Mouse (Mus musculus) adrenal gland, postnatal 10 days (tissue): ENCODE measurements around the gene Chad. TPM values are rescaled to one million over a fixed set of nuclear protein-coding genes. Genes with fewer than 3 reads are reported as not detected.
A peak's percentile ranks its signal among the peaks of the same experiment; 100 is the strongest.

Source experiments
- DNase-seq: peaks from one replicate; pipeline ENCODE4 v3.0.0; 2021; ENCODE audit warnings: mixed read lengths
- total RNA-seq, 2 experiments: library from RNA; stranded (reverse); gene quantifications; 2 replicates each; pipeline ENCODE4 v1.2.3; 2021

Gene Chad
- total RNA-seq, 2 experiments from 2014 or later = 0.39 to 2.9 TPM

DNA sequence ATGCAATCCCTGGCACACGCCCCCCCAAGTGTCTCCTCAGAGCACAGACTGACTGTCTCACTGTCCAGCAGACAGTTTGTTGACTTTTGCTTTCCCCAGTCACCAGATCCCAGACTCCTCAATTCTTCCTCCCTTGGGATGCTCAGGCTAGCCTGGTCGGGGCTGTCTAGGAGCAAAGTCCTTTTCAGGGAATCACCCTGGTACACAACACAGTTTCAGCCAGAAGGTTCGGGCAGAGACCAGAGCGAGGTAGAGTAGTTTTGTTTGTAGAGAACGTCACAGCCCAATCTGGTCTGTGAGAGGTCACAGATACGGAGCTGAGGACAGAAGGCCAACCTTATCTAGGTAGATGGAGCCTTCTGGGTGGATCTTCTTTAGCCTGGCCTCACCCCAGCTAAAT is 1.7 kb downstream of the Chad start:
- no peak for DNase-seq

DNA sequence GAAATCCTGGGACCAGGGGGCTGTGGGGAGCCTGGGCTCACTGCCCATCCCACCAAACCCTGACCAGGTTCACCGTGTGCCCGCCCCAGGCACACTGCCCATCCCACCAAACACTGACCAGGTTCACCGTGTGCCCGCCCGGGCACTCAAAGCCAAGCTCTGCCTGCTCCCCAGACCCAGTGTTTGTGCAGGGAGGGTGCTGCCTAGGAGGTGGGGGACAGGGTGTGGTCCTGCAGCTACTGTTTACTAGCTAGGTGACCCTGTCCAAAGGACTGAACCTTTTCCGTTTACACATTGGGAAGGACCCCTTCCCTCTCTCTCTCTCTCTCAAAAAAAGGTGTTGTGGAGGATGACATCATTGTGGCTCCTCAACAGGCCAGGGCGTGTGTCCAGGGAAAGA is 2.5 kb downstream of the Chad start:
- no peak for DNase-seq

- DNase-seq = peak; percentile 48
Observed at GRCm38 (mm10) chr11:94570612-94571011, 5.8 kb downstream of the Chad start.

DNA sequence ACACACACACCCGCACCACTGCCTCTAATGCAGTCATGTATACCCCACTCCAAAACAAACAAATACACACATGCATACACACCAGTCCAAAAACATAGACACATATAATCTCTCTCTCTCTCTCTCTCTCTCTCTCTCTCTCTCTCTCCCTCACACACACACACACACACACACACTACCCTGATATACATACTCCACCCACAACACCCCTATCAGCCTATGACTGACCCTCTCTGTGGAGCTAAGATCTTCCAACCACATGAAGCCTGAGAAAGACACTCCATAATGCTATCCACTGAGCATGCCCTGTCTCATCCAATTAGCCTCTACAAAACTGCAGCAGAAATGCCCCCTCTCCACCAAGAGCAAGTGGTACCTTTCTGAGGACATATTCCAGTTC is 7.0 kb downstream of the Chad start:
- DNase-seq = no peak

- DNase-seq = no peak
Observed at GRCm38 (mm10) chr11:94574560-94574959, 9.7 kb downstream of the Chad start.

DNA sequence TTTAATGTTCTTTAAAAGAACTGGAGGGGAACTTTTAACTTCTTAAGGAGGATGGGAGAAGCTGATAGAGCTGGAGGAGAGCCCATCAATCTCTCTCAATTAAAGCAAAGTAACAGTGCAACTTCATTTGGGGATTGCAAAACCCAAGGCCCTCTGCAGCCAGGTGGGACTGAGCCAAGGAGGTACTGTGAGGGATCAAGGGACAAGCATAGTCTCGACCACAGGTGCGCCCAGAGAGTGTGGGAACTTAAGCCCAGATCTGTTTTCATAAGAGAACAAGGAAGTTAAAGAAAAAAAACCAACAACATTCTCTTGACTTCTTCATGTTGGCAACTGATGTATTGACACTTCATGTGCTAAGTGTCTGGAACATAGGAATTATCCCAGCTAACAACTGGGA is 10.2 kb downstream of the Chad start:
- DNase-seq = no peak

GRCm38 (mm10) chr11:94576361-94576760 is 11.5 kb downstream of the Chad start:
- no peak for DNase-seq

DNA sequence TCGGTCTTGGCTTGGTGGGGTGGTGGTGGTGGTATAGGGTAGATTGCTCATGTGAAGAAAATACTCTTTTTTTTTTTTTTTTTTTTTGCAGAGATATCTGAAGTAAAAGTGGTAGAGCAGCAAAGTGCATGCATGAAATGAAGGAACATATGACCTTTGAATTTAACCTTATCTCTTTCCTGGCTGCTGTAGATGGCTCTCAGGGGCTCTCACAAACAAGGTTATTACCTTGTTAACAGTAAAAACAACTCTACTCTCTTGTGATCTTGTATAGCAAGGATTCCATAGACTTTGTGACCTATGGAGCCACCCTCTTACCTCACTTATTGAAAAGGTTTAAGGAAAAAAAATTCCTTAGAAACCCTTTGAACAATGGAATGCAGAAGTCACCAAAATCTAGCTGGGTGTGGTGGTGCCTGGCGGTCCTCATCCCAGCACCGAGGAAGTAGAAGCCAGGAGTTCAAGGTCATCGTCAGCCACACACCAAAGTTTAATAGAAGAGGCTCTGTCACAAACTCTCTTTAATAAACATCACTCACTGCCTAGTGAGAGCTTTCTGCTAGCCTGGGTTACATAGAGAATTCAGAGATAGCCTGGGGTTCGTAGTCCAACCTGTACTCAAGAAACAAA is 15.4 kb downstream of the Chad start:
- DNase-seq = no peak

DNA sequence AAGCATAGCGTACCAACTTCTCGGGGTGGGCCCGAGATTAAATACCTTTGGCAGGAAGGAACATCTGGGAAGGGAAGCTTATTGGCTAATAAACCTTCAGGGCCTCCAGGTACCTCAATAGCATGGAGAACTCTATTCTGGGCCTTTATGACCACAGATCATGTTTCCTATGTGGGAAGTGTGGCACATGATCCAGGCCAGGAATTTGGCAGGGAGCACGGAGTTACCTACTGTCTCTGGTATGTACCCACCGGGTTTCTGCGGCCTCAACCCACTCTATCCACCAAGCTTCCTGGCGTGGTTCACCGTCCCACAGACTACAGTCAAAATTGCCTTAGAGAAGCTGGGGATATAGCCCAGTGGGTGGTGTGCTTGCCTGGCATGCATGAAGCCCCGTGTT is 20.2 kb downstream of the Chad start:
- DNase-seq = no peak

DNA sequence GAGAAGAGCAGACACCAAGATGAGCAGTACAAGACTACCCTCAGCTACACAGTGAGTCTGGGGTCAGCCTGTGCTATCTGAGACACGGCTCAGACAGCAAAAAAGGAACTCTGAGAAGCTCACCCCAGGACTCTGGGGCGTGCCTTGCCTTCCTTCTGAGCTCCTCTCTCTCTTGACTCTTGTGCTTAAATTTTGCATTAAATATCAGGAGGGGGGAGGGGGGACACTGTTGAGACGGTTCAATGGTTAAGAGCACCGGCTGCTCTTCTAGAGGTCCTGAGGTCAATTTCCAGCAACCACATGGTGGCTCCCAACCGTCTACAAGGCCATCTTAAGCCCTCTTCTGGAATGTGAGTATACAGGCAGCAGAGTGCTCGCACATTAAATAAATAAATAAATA is 22.7 kb downstream of the Chad start:
- no peak for DNase-seq

- peak; percentile 27 for DNase-seq
Observed at GRCm38 (mm10) chr11:94596311-94596852, 31.5 kb downstream of the Chad start.

- DNase-seq = peak; percentile 90
Observed at GRCm38 (mm10) chr11:94597319-94597718, 32.5 kb downstream of the Chad start.

DNA sequence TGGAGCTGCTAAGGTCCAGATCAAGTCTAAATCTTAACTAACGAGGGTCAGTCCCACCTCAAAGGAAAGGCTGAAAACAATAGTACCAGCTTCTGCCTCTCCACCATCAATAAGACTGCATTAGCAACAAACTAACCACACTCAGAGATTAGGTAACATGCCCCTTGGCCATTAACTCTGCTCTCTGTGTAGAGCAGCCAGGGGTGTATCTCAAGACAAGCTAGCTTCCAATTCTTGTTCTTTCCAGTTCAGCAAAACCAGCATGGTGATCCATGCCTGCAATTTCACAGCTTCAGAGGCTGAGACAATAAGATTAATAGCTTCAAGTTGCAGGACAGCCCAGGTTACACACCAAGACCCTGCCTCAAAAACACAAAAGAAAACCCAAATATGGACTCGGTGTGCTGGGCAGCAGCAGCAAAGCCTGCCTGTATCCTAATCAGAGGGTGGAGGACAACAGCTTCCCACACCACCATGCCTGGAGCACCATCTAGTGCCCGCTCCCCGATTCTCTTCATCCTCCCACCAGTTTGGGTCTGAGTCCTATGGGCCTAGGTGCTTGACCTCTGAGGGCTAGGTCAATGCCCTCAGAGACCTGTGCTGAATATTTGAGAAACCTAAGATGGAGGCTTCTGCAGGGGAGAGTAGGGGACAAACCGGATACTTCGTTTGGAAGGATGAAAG is 33.7 kb downstream of the Chad start:
- no peak for DNase-seq

- DNase-seq = no peak
Observed at GRCm38 (mm10) chr11:94600447-94600846, 35.6 kb downstream of the Chad start.

- DNase-seq = peak; percentile 90
Observed at GRCm38 (mm10) chr11:94601321-94602281, 36.8 kb downstream of the Chad start, which contains the start of gene Acsf2. Gene Acsf2 (minus strand): TSS chr11:94601871.

DNA sequence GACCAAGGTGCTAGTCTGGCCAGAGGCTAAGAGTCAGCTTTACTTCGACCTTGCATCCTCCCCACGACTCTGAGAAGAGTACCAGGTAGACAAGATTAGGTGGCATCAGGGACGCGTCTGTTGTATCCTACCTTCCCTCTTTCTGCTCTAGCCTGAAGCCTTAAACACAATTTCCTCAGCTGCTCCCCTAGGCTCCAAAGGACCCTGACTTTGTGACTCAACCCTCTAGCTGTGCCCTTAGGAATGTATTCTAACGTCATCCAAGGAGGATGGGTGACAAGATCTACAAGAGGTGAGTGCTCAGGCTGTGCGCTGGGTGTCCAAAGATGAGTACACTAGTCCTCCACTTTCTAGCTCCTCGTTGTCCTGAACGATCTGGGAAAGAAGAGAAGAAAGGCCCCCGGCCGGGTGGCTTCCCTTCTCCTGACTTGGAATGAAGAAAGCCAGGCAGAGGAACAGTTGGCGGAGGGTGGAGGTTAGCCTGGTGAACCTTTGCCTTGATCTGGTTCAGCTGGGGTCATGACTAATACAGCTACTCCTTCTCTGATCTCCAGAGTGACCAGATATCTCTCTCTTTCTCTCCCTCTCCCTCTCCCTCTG is 37.6 kb downstream of the Chad start:
- peak; percentile 32 for DNase-seq

GRCm38 (mm10) chr11:94610744-94611740 is 46.2 kb downstream of the Chad start:
- DNase-seq = peak; percentile 62

- no peak for DNase-seq
Observed at GRCm38 (mm10) chr11:94614603-94615002, 49.8 kb downstream of the Chad start.

DNA sequence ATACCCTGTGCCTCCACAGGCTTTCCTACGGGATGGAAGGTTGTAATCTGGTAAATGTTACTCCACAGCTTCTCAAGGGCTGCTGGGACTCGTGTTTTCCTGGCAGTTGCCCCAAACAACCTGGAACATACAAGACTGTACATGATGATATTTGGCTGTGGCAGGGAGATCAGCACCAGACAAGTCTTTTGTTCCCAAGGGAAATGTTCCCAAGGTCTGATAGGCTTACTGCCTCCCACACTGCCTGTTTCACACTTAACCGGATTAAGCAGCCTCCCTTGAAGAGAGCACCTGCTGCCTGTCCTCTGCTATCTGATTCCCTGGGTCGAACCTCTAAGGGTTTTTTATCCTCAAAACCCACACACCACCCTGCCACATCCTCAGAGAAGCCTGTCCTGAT is 50.6 kb downstream of the Chad start:
- DNase-seq = no peak

DNA sequence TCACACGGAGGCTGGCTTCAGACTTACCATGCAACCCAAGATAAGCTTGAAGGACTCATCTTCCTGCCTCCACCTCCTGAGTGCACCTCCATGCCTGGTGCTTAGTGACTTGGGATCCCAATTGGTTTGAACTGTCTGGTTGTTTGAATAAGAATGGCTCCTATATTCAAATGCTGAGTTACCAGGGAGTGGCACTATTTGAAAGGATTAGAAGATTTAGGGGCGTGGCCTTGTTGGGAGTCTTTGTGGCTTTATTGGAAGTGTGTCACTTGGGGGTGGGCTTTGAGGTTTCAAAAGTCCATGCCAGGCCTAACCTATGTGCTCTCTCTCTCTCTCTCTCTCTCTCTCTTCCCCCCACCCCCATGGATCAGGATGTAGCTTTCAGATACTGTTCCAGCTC is 52.8 kb downstream of the Chad start:
- DNase-seq = no peak
